Mouse (Mus musculus): Measurements from ENCODE around the gene 4933407L21Rik. TPM values are rescaled to one million over a fixed set of nuclear protein-coding genes. Genes with fewer than 3 reads are reported as not detected.

The 4933407L21Rik gene
- total RNA-seq, 2 experiments from 2014 or later: 3.0 to 3.4 TPM

DNA sequence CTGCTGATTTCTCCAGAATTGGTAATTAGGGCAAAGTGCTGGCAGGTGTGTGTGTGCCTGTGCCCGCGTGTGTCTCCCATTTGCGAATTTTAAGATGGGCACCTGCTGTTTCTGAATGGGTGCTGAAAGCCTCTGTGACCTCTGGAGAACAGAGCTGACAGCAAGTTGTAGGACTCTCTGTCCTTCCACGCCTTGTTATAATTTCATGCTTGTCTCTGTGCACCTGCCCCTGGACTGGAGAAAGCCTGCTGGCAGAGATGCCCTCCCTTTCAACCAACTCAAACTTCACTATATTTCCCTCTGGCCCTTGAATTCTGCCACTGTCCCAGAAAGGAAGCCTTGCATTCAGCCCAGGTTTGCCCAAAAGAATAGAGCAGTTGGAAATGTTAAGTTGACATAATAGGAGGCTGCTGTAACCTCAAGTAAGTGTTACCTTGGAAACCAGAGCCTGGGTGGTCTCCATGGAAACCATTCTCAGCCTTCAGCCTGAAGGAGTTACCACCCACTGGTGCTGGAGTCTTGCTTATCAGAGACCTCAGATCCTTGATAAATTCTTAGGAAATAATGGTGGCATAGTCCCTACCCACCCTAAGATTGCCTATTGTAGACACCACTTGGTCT is 11.3 kb upstream of the 4933407L21Rik start:
- DNase-seq: no peak

DNA sequence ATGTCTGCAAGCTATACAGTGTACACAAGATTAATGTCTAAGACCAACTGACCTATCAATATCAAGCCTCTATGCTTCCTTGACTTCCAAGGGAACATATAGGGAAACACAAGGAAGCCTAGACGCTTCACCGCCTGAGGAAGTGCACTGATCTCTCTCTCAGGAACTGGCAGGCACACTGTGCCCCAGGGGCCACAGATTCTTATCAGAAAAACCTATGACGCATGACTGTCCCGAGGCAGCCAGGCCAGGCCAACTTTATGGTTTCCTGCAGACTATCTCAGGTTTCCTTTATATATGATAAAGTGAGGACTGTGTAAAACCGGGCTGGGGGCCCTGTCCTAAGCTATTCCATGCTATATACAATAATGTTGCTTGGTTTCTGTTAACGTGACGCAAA is 8.7 kb upstream of the 4933407L21Rik start:
- DNase-seq: no peak

DNA sequence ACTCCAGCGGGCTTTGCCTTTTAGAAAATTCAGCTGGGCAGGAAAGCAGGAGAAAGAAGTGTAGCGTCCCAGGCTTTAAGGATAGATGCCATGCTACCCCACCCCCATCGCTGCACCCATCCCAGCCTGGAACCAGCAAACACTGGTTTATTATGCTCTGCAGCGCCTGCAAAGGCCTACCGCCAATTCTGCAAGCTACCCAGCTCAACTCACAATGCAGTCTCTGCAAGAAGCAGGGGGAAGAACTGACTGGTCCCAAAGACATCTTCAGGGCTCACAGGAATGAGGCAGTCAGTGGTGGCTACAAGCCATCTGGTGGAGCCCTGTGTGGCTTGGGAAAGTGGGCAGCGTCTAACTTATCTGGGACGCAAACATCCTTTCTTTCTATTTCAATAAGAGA is 6.6 kb upstream of the 4933407L21Rik start:
- DNase-seq: peak; percentile 42 to 61

DNA sequence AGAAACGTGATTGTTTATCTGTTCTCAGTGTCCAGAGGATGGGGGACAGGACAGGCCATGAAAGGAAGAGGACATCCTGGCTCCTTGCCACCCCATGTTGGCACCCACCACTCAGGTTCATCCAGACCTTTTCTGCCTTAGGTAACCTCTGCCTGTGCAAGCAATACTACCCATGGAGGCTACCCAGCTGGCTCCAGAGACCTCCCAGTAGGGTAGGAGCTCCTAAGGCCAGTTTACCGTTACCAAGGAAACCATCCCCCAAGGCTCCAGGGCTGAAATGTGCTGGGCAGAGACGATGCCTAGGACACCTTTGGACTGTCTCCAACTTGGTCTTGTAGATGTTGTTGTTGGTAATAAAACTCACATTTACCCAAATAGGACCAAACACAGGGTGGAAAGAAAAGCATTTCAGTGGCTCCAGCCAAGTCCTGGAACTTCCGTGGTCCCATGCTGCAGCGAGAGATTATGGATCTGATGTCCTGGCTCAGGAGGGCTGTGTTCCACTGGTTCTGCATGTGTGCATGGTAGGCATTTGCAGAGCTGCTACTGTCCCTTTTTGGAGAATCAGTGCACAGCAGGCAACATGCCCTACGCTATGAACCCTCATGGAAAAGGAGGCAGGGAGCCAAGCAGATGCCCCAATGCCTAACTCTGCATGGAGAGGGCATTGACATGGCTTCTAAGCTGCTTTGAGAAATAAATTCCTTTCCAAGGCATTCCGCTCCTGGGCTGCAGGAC is 6.0 kb upstream of the 4933407L21Rik start:
- DNase-seq: no peak

DNA sequence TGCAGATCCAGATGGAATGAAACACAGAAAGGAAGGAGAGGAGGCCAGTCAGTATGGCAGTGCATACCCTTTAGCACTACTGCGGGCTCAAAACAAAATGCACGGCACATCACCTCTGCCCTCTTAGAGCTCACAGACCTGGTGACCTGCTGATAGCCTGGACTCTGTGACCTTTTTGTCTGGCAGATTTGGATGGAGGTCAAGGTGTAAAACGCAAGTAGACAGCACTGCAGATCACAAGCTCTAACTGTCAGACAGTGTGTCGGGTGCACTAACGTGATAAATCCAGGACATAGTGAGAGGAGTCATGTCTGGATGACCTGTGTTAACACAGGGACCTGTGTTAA is 5.4 kb upstream of the 4933407L21Rik start:
- no peak for DNase-seq

DNA sequence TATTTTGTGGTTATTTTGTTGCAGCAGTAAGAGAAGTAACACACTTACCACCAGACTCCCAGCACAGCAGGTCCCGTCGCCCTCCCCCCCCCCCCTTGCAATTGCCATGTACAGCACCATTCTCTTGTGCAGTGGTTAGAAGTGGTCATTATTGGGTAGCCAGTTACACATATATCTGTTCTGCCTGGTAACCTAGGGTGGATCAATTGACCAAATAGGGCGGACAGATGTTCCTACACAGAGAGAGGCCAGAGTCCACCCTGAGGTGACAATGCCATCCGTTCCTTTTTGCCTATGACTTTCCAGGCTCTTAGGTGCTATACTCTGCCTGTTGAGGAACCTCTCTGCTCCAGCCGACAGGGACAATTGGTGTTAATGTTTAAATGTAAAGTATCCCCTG is 3.1 kb upstream of the 4933407L21Rik start:
- DNase-seq: no peak

DNA sequence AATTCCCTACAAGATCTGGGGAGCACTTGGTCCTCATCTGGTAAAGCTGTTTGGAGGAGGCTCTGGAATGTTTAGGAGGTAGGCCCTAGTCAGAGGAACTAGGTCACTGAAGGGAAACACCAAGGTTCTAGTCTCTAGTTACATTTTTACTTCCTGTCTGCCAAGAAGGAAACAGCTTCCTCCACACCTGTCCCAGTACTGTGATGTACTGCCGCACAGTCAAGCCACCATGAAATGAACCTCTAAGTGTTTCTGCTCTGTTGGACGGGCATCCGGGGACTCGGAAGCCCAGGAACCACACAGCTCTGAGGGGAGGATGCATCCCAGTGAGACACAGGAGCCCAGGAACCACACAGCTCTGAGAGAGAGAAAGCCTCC is 394 bp downstream of the 4933407L21Rik start:
- no peak for DNase-seq

DNA sequence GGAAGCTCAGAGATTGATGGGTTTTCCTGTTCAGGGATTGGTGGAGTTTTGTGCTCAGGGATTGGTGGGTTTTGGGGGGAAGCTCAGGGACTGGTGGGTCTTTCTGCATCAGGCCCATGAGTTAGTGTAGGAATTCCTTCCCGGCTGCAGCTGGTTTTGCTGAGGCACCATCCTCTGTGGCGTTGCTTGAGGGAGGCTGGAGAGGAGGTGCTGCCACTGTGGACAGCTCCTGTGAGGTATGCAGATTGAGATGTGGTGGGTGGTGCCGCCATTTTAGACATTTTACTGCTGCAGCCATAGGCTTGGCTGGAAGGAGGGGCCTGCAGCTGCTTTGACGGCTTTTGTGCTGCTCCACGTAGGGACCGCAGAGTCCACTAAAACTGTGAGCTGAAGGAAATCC is 1.1 kb downstream of the 4933407L21Rik start:
- DNase-seq: no peak

DNA sequence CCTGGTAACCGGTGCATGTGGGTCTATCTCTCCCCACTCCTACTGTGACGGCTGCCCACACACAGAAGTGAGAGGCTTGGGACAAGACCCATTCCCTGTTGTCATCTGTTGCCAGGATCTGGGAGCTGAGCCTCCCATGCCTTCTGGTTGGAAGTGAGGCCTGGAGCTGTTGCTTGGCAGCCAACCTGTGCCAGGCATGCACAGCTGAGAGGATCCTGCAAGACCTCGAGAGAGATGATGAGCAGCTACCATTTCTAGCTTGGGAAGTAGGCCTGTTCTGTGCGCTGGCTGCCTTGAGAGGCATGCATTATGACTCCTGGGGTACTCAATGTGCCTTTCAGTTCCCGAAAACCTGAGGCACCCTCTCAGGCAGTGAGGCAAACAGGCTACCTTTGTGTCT is 2.9 kb downstream of the 4933407L21Rik start:
- DNase-seq: peak in 1 of 2 experiments; percentile 49

DNA sequence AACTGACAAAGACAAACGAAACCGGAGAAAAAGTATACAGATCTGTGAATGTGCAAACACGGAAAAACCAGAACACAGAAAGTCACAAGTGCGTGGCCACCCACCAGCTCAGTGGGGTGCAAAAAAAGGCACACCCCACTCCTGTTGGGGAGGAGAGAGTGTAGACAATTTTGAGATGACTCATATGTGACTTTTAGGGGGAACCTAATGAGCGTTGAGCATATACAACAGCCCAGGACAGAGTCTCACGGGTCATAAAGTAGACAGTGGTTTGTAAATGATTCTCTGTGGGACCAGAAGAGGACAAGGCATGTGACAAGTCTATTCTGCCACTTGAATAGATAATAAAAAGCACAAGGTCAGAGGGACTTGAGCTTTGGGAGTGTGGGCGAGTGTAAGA is 4.9 kb downstream of the 4933407L21Rik start:
- DNase-seq: no peak

DNA sequence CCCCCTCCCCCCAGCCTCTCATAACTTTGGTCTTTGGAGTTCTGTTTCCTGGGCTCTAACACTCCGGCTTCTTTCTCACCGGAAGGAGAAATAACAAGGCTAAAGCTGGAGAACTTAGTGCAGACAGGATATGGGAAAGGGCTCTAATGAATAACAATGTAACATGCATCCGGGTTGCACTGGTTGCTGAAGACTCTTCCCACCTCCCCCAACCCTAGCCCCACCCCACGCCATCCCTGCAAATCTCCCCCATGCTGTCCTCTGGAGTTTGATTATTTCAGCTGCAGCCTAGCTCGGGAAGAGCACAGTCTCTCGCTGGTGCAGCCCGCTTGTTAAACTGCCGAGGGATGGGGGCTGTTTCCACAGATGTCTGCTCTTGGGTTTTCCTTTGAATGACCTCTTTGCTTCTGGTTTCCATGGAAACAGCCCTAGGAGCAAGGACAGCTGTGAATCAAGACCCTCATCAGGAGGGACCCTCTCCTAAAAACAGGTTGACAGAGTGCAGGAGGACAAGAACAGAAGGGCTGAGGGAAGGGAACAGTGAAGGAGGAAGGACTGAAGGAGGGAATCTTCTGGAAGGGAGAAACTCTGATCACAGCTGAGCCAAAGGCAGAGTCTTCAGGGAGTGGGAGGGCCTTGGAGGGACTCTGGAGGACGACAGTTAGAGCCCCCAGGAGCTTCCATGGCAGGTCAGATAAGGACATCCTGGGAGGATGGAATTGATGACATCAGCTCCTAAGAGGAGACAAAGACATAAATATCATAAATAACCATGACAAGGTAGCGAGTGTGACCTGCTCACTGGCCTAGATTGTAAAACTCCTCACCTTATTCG is 5.6 kb downstream of the 4933407L21Rik start:
- no peak for DNase-seq

DNA sequence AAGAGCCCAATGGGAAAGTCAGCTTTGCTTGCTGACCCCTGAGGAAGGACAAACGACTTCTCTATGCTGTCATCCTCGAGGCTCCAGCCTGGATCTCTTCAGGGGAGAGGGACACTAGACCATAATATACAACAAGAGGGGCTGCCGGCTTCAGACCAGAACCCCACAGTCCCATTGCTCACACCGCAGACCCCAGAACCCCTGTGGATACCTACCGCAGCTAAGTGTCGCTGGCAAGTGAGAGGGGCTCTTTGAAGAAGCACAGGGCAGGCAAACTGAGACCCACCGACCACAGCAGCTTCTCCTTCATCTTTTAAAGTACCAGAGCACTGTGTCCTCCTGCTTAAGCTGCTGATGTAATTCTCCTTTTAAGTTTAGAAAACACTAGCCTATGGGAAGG is 6.3 kb downstream of the 4933407L21Rik start:
- no peak for DNase-seq

DNA sequence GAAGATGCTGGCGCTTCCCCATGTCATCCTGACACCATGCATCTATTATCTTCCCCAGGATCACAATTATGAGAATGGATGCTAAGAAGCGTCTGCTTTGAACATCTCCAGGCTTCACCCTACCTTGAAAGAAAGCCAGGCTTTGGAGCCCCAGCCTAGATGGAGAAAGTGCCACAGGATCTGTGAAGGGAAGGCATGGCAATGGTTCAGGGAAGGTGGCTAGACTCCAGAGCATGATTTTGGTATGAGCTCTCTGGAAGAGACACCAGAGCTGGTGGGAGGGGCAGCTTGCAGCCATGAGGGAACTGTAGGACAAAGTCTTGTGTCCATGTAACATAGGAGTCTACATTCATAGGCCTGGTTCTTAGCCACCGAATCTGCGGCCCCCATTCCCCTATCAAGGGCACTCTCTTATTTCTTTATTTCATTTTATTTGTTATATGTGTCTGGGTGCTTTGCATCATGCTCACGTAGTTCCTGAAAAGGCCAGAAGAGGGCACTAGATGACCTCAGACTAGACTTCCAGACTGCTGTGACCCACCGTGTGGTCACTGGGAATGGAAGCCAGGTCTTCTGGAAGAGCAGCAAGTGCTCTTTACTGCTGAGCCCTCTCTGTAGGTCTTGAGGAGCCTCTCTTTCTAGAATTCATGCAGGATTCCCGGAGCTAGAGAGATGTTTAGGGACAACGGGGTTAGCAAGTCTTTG is 7.0 kb downstream of the 4933407L21Rik start:
- no peak for DNase-seq

DNA sequence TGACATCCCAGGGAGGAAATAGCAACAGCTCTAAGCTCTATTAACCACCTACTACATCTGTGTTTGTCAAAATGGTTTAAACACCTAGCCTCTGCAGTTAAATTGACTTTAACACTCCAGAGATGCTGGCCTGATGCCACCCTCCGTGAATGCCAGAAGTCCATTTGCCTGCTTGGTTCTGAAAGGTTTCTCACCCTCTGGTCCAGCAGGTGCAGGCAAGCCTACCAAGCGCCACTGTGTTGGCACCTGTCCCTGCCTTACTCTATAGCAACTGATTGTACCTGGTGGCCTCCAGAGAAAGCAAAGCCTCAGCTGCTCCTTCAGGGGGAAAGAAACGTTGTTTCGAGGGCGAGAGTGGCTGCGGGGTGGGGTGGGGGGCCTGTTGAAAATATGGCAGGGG is 8.0 kb downstream of the 4933407L21Rik start:
- no peak for DNase-seq

DNA sequence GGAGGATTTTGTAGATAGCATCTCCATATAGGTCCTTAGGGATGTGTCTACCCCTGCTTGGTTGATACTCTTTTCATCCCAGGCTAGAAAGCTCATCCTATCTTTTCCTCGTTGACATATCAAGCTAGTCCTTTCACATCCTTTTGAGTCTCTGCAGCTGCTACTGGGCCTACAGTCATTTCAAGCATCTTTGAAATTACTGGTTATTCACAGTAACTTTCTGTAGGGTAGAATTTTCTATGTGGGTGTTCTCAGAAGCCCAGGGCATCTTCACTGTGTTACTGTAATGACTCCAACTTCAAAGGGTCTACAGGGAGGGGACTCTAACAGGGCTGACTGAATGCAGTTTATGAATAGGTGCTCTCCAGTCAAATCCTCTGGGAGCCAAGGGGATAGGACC is 9.0 kb downstream of the 4933407L21Rik start:
- DNase-seq: no peak

DNA sequence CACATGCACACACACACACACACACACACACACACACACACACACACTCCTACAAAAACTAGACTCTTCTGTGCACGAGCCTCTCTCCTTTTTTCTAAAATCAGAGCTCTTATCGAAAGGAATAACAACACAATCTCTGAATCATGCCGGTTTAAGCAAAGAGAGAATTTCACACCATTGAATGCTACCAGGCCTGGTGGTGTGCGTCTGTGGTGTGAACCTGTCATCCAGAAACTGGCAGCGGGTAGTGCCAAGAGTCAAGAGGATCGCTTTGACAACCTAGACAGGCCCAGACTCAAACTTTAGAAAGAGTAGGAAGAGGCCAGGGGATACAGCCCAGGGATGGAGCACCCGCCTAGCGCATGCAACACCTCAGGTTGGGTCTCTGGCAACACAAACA is 14.0 kb downstream of the 4933407L21Rik start:
- no peak for DNase-seq

DNA sequence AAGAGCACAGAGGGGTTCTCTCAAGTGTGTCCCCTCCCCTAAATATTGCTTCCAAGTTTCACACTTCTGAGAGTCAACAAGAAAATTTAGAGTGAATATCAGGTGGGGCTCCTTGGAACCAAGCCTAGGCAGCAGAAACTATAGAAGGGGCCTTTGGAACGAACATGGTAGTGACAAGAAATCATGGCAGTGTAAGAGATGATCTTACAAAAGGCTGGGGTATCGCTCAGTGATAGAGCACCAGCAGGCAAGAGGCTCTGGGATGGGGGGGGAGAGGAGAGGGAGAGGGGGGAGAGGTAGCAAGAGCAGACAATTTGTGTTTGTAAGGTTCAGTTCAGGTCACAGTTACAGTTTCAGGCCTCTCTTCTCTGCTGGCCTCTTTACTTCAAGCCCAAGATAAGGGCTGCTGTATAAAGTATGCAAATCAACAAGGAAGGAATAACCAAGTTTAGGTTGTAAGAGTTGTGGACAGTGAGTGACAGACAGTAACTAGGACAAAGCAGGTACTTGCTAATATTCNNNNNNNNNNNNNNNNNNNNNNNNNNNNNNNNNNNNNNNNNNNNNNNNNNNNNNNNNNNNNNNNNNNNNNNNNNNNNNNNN is 20.9 kb downstream of the 4933407L21Rik start:
- no peak for DNase-seq

DNA sequence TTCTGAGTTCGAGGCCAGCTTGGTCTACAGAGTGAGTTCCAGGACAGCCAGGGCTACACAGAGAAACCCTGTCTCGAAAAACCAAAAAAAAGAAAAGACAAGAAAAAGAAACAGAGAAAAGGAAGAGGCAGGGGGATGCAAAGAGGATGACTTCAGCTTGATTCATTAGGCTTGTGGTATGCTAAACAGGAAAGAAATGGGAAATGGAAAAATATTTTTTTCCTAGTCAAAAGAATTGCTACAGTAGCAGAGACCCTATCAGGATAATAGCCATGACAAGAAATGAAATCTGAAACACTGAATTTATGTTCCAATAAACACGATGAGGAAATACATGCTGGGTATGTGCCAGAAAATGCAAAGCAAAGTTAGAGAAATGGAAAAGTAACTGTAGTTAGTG is 26.9 kb downstream of the 4933407L21Rik start:
- DNase-seq: no peak

DNA sequence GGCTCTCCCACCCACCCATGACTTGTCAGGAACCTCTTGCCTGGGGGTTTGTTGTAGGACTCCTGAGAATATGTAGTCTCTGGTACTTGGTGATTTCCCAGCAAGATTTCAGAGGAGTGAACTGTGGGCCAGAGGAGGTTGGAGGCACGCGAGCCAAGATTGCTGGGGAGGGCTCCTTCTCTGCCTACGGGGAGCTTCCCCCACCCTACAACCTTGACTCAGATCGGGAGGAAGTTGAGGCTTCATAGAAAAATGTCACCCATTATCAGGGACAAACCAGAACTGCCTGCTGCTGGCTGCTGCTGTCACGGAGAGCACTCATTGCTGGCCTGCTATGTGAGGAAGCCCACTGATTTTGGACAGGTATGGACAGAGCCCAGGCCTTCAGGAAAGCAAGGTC is 29.0 kb downstream of the 4933407L21Rik start:
- no peak for DNase-seq

DNA sequence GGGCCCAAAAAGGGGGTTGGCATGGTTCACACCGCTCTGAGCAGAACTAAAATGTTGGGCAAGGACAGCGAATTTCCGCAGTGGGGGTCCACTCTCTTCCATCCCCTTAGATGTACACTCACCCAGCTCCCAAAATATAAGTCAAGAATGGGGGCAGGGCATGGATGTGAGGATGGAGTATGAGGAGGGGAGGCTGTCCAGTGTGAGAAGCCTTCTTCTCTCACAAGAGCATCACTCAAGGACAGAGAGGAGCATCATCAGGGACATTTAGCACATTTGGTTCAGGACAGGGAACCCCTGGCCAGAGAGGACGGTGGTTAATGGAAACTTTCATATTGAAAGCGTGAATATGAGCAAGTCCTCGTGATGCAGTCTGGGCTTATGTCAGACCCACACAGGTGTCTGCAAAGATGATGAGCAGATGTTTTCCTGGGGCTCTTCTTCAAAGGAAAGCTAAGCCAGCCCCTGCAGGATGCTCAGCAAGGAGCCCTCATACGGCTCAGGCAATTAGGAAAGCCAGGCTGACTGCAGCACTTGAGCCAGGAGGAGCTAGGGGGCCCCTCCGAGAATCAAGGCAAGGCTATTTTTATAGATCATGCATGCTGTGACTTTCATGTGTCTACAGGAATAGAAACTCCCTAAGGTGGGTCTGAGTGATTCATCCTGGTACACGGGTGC is 29.8 kb downstream of the 4933407L21Rik start:
- DNase-seq: no peak

DNA sequence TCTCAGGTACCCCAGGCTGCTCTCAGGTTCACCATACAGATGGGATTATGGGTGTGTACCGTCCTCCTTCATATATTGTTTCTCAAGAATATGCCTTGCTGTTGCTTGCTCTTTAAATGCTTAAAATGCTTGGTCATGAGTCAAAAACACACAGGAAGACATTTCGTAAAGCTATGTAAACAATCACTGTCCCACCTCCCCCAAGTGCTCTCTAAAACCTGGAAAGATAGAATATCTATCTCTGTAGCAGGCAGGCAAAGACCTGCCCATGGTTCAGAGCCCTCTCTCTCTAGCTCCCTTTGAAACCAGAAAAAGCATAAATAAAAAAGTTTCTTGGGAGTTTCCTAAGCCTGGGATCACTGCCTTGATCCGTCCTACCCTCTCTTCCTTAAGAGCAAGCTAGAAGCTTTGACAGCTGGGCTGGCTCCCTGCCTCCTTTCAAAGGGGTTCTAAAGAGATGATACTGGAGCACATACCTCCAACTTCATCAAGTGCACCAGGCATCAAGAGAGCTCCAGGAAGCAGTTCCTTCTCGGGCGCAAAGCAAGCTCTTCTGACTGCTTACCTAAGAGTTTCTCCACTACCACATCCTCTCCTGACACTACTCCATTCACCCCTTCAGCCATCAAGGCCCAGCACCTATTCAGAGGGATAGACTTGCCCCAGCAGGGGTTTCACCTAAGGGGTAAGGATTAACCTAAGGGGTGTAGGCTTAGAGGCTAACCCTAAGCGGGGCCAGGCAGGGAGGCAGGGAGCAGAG is 31.0 kb downstream of the 4933407L21Rik start:
- no peak for DNase-seq

Data from layer of hippocampus, postnatal 36 days (tissue).